ENCODE assay signal across 9 mouse cellular contexts in the genomic region with DNA sequence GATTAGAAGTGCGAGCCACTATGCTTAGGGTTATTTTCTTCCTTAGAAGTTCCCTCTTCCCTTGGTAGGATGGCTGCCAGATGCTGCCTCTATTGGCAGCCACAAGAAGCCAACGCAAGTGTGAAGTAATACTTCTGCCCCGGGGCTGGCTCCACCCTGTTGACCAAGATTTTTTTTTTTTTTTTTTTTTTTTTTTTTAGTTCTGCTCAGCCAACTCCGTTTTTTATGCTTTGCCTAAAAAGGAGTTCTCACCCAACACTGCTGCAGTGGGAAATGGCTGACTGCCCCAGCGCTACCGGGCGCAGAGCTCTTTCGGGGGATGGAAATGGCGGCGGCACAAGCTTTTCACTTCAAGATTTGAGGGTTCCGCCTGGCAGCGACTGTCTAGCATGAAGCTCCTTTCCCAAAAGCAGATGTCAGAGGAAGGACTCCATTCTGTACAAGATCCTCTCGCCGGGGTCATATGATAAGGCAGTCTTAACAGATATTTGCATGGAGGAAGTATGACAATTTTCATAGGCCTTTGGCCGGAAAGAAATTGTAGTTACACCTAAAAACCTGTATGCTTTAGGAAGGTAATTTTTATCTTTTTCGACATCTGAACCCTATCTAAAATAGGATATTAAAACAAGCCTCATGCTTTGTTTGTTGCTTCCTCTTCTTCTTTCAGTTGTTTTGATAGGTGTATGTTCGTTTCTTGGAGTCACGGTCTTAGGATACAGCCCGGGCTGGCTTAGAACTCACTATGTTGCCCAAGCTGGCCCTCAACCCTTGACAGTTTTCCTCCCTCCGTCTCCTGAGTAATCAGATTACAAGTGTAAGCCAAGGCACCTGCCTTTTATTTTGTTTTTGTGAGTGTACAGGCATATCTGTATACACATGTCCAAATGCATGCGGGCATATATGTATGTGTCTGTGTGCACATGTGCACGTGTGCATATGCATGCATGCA. TPM values are rescaled to one million over a fixed set of nuclear protein-coding genes. Genes with fewer than 3 reads are reported as not detected.
DNase-seq lines count a peak whose midpoint lies in the region; ATAC-seq lines count a peak whose summit lies in the region.
"Had no signal": no experiment of that assay in that cellular context is flagged by ENCODE, and none has a peak within 500 bp of the region (broad histone marks: within the 10 kb centered on the region; RNA-seq: fewer than 3 reads in every experiment).

No protein-coding gene starts in this region.

- H3K9me3 ChIP-seq in forebrain, embryonic 16.5 days (ENCODE audit: control insufficient read depth, low read length), result no peaks in the 10 kb centered on the region
- H3K9me3 ChIP-seq: limb, embryonic 13.5 days had no signal

- DNase-seq in thymus, postnatal 4 days, result peak; percentile 15
- no peak for DNase-seq in thymus, postnatal 10 days (ENCODE audit: low spot score in 2 of 2)
- peak; percentile 53 for DNase-seq in lung, postnatal 36 days
- peak; percentile 29 for DNase-seq in testis, postnatal 14 days (ENCODE audit: low spot score)
- DNase-seq in cerebellum, adult 8-10 months, result no peak
- no peak for DNase-seq in frontal cortex, postnatal 25 days (ENCODE audit: low spot score in 2 of 2)

- H3K27ac ChIP-seq in forebrain, embryonic 16.5 days (ENCODE audit: low read length), result no peak overlapping the region
- H3K27ac ChIP-seq: limb, embryonic 13.5 days had no signal

- no peak overlapping the region for H3K4me2 ChIP-seq in forebrain, embryonic 16.5 days (ENCODE audit: low read length)
- H3K4me2 ChIP-seq: limb, embryonic 13.5 days had no signal

- H3K27me3 ChIP-seq in forebrain, embryonic 16.5 days (replicated peaks; ENCODE audit: control insufficient read depth, insufficient read depth, low read length), result no peaks in the 10 kb centered on the region
- H3K27me3 ChIP-seq: limb, embryonic 13.5 days had no signal

- no peak overlapping the region for H3K9ac ChIP-seq in forebrain, embryonic 16.5 days (replicated peaks; ENCODE audit: low read depth, low read length)
- H3K9ac ChIP-seq: limb, embryonic 13.5 days had no signal

- H3K4me3 ChIP-seq in forebrain, embryonic 16.5 days (replicated peaks; ENCODE audit: low read length), result no peak overlapping the region
- H3K4me3 ChIP-seq: limb, embryonic 13.5 days had no signal

- no peaks in the 10 kb centered on the region for H3K36me3 ChIP-seq in forebrain, embryonic 16.5 days (ENCODE audit: control insufficient read depth, insufficient read depth)
- H3K36me3 ChIP-seq: limb, embryonic 13.5 days had no signal

- ATAC-seq in granulocyte monocyte progenitor cell, adult 5-6 weeks (replicated peaks; ENCODE audit: poor library complexity, severe bottlenecking), result peak; percentile 80
- ATAC-seq in forebrain, embryonic 16.5 days, result no peak

- WGBS in forebrain, embryonic 16.5 days, result 85% methylated on average over 22 of the region's 22 CpGs

- H3K4me1 ChIP-seq in forebrain, embryonic 16.5 days (replicated peaks; ENCODE audit: control insufficient read depth, insufficient read depth, low read length), result no peaks in the 10 kb centered on the region

RNA-seq across cellular contexts. Expression of a gene that starts 54.6 kb away (rescaled TPM):
- total RNA-seq in granulocyte monocyte progenitor cell, adult 5-6 weeks (2014; fragmentation: Nextera tagmentation), result 36.4 and 44.3 TPM in 2 replicates
- 73.0 and 73.8 TPM in 2 replicates for total RNA-seq in granulocyte monocyte progenitor cell, adult 5-6 weeks (2017)
- polyA plus RNA-seq in forebrain, embryonic 16.5 days (2015; fragmentation: Nextera tagmentation; extraction: Ambion mirVana), result 28.3 and 30.1 TPM in 2 replicates

Comparison
In these comparisons a context has a peak if more than half of its experiments do, and no peak if none do; other contexts are left out.
1. DNase-seq: peak in thymus, postnatal 4 days (single experiment), lung, postnatal 36 days (single experiment) and testis, postnatal 14 days (single experiment); none in thymus, postnatal 10 days (0 of 2), cerebellum, adult 8-10 months (single experiment) and frontal cortex, postnatal 25 days (0 of 2).